Mouse (Mus musculus) midbrain, embryonic 10.5 days (tissue): ENCODE data around the gene Phf11a. TPM values are rescaled to one million over a fixed set of nuclear protein-coding genes. Genes with fewer than 3 reads are reported as not detected.

Experiments
- DNase-seq: peaks from one replicate; pipeline ENCODE4 v3.0.0-alpha.2; 2017; ENCODE audit warnings: low spot score
- H3K27ac ChIP-seq: fragments of 300-500 bp; sonication (generic); replicated peaks from 2 replicates; pipeline ENCODE4 v1.5.1; 2016; ENCODE audit warnings: mild to moderate bottlenecking
- H3K27me3 ChIP-seq: fragments of 300-500 bp; sonication (generic); 2 replicates; pipeline ENCODE4 v1.6.1; 2016; ENCODE audit warnings: low read depth, mild to moderate bottlenecking; ENCODE audit not compliant: poor library complexity, severe bottlenecking
- H3K36me3 ChIP-seq: fragments of 300-500 bp; sonication (generic); 2 replicates; pipeline ENCODE4 v1.6.1; 2016; ENCODE audit warnings: mild to moderate bottlenecking, moderate library complexity
- H3K4me1 ChIP-seq: fragments of 300-500 bp; sonication (generic); 2 replicates; pipeline ENCODE4 v1.6.1; 2016
- H3K4me3 ChIP-seq: fragments of 300-500 bp; sonication (generic); 2 replicates; pipeline ENCODE4 v1.5.1; 2016; ENCODE audit warnings: mild to moderate bottlenecking, moderate library complexity
- H3K9me3 ChIP-seq: fragments of 300-500 bp; sonication (generic); replicated peaks from 2 replicates; pipeline ENCODE4 v1.6.1; 2016; ENCODE audit warnings: mild to moderate bottlenecking
- whole genome bisulfite sequencing: fragments of 180-500 bp; shearing (Covaris S2); methylation state at CpG from one replicate; pipeline ENCODE4 v1.1.7; 2016; 5-methylcytosine and 5-hydroxymethylcytosine counted together
- polyA plus RNA-seq: library from polyadenylated mRNA; unstranded; fragments of >200 nt; fragmentation: Nextera tagmentation; extraction: Ambion mirVana; gene quantifications from 2 replicates; pipeline ENCODE4 v1.2.1, GENCODE M21; 2016

Gene Phf11a
- polyA plus RNA-seq, 1 experiment from 2014 or later: not detected

DNA sequence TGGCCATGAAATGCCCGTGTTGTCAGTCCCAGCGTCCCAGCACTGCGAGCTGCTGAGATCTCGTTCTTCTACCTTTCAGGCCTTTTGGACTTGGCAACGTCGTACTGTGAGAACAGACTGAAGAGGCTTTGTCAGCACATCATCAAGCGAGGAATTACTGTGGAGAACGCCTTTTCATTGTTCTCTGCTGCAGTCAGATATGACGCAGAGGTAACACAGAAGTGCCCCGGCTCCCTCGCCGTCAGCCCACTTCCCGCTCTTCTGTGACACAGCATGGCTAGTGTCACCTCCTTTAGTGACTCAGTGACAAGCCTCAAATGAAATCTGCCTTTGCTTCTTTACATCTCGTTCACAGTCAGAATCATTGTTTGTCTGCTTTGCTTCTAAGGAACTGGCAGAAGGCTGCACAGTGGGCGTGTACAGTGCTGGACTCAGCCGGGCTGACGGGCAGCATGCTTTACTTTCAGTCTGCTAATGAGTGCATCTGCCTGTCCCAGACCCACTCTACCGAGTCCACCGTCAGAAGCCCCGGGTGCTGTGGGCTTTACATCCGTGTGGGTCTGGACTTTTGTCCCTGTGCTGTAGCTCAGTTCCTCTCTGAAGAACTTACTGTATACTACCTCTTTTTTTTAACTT, 66.9 kb downstream of the Phf11a start:
- Histone ChIP-seq H3K9me3 (no peaks in the 10 kb centered on the region), H3K36me3 (peaks cover 100% of the 10 kb centered on the region), H3K4me3 (no peak overlapping the region), H3K27me3 (no peaks in the 10 kb centered on the region), H3K27ac (no peak overlapping the region), H3K4me1 (no peaks in the 10 kb centered on the region)
- WGBS: 95% methylated on average over 21 of the region's 21 CpGs
- no peak for DNase-seq

- Histone ChIP-seq H3K9me3 (no peaks in the 10 kb centered on the region), H3K36me3 (peaks cover 100% of the 10 kb centered on the region), H3K27me3 (no peaks in the 10 kb centered on the region), H3K4me1 (no peaks in the 10 kb centered on the region), H3K4me3 (no peak overlapping the region), H3K27ac (no peak overlapping the region)
- 93% methylated on average over 3 of the region's 3 CpGs for WGBS
- no peak for DNase-seq
Measured at GRCm38 (mm10) chr14:59229822-59230221, 67.5 kb downstream of the Phf11a start.

Other genes with a start within 250 kb of the Phf11a start
- not detected in 2 replicates for gene 1700129C05Rik, start 154.6 kb downstream of the Phf11a start, polyA plus RNA-seq
- gene Gm5142, start 118.8 kb downstream of the Phf11a start, polyA plus RNA-seq: not detected in 2 replicates
- 114 and 122 TPM in 2 replicates for gene Rcbtb1, start 96.3 kb downstream of the Phf11a start, polyA plus RNA-seq
- gene Gm6904, start 37.3 kb downstream of the Phf11a start, polyA plus RNA-seq: not detected in 2 replicates
- gene Phf11b, start 43.8 kb upstream of the Phf11a start, polyA plus RNA-seq: 0.27 TPM in 1 of 2 replicates, not detected in the other
- gene Phf11d, start 67.9 kb upstream of the Phf11a start, polyA plus RNA-seq: 0.25 and 0.30 TPM in 2 replicates
- gene Phf11c, start 97.9 kb upstream of the Phf11a start, polyA plus RNA-seq: 0.67 TPM in 2 replicates
- gene Setdb2, start 143.4 kb upstream of the Phf11a start, polyA plus RNA-seq: 10.9 and 12.4 TPM in 2 replicates
- 38.9 and 44.2 TPM in 2 replicates for gene Cab39l, start 143.4 kb upstream of the Phf11a start, polyA plus RNA-seq